Mouse (Mus musculus) limb, embryonic 15.5 days (tissue): ENCODE measurements around the gene Noa1. TPM values are rescaled to one million over a fixed set of nuclear protein-coding genes. Genes with fewer than 3 reads are reported as not detected.

ENCODE experiments used
- ATAC-seq: fragments of 200-750 bp; cut with Nextera tagmentation; 2 replicates; pipeline ENCODE4 v1.8.0; 2017; ENCODE audit warnings: low read depth, moderate TSS enrichment; ENCODE audit not compliant: insufficient number of reproducible peaks, low FRiP score, low TSS enrichment
- H3K27ac ChIP-seq: fragments of 300-500 bp; sonication (generic); 2 replicates; pipeline ENCODE4 v1.5.1; 2015; ENCODE audit warnings: moderate library complexity, mild to moderate bottlenecking, inconsistent platforms
- H3K27me3 ChIP-seq: fragments of 300-500 bp; sonication (generic); 2 replicates; pipeline ENCODE4 v1.6.1; 2015; ENCODE audit warnings: inconsistent platforms
- H3K36me3 ChIP-seq: fragments of 300-500 bp; sonication (generic); 2 replicates; pipeline ENCODE4 v1.6.1; 2015; ENCODE audit warnings: inconsistent platforms
- H3K4me1 ChIP-seq: fragments of 300-500 bp; sonication (generic); 2 replicates; pipeline ENCODE4 v1.6.1; 2015; ENCODE audit warnings: inconsistent platforms
- H3K4me2 ChIP-seq: fragments of 300-500 bp; sonication (generic); 2 replicates; pipeline ENCODE4 v1.6.1; 2015; ENCODE audit warnings: mild to moderate bottlenecking, inconsistent platforms
- H3K4me3 ChIP-seq: fragments of 300-500 bp; sonication (generic); 2 replicates; pipeline ENCODE4 v1.5.1; 2015; ENCODE audit warnings: mild to moderate bottlenecking, inconsistent platforms
- H3K9ac ChIP-seq: fragments of 300-500 bp; sonication (generic); 2 replicates; pipeline ENCODE4 v1.6.1; 2015; ENCODE audit warnings: inconsistent platforms
- H3K9me3 ChIP-seq: fragments of 300-500 bp; sonication (generic); 2 replicates; pipeline ENCODE4 v1.6.1; 2016; ENCODE audit warnings: inconsistent platforms
- WGBS: fragments of 180-500 bp; shearing (Covaris S2); methylation state at CpG from one replicate; pipeline ENCODE4 v1.1.7; 2015; 5-methylcytosine and 5-hydroxymethylcytosine counted together
- microRNA-seq: library from miRNA; unstranded; fragments of <30 nt; microRNA quantifications from one replicate; pipeline ENCODE4, GENCODE M21; 2016
- polyA plus RNA-seq: library from polyadenylated mRNA; unstranded; fragments of >200 nt; fragmentation: Nextera tagmentation; extraction: Ambion mirVana; gene quantifications from 2 replicates; pipeline ENCODE4 v1.2.1, GENCODE M21; 2015

Gene Noa1
- polyA plus RNA-seq, 1 experiment from 2014 or later = 29.4 TPM

DNA sequence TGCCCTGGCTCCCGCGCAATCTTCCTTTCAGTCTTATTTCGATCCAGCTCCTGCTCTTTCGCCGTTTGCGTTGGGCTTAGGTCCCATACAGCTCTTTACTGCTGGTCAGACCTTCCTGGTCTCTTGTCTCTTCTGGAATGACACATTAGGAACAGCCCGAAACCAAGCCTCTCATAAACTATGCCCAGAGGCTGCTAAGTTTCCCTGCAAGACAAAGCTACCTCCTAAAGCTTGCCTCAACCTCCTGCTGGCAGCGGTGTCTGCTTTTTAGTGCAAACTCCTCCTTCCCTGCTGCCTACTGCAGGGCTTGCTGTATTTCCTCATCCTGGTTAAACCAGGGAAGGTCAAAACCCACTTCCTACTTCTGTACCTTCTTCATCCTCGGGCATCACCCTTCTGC is 59.8 kb downstream of the Noa1 start:
- H3K4me1 ChIP-seq = peaks cover 7% of the 10 kb centered on the region
- WGBS = 60% methylated on average over 9 of the region's 9 CpGs
- H3K27ac ChIP-seq = no peak overlapping the region
- no peaks in the 10 kb centered on the region for H3K36me3 ChIP-seq
- ATAC-seq = no peak
- no peaks in the 10 kb centered on the region for H3K27me3 ChIP-seq
- H3K9me3 ChIP-seq = no peaks in the 10 kb centered on the region
- H3K4me2 ChIP-seq = no peak overlapping the region
- no peak overlapping the region for H3K9ac ChIP-seq
- no peak overlapping the region for H3K4me3 ChIP-seq

DNA sequence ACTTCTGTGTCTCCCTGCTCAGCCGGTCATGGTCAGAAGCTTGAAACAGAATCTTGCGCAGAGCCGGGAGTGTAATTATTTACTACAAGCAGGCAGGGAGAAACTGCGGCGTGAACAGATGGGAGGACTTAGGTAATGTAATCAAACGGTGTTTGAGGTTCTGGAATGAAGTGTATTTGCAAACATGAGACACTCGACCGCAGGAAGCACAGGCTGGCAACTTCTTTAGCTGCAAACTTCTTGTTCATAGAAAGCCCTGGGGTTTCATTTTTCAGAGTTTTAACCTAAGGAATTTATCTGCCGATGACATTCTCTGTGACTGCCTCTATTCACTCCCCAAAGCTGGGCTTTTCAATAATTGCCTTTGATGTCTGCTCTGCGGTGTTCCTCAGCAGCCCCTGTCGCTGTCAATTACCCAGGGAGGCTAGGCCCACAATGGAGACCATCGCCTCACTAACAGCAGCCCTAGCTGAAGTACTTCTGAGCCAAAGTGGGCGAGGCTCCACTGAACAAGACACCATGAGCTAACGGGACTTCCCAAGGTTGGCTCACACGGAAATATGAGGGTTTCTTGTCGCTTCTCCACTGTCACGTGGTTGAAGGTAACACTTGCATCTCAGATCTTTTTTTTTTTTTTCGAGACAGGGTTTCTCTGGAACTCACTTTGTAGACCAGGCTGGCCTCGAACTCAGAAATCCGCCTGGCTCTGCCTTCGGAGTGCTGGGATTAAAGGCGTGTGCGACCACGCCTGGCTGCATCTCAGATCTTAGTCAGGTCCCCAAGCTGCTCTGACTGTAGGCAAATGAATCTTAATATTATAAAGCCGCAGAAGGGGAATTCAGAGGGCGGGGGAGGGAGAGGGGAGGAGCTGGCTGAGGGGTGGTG is 63.9 kb downstream of the Noa1 start:
- no peak overlapping the region for H3K9ac ChIP-seq
- 0 out of 2 replicates have a peak overlapping the region, but pooled peaks have one; percentile 27 for H3K27ac ChIP-seq
- 24% methylated on average over 26 of the region's 26 CpGs for WGBS
- ATAC-seq = no peak
- H3K4me2 ChIP-seq = peak overlapping the region; percentile 45
- H3K36me3 ChIP-seq = no peaks in the 10 kb centered on the region
- H3K9me3 ChIP-seq = no peaks in the 10 kb centered on the region
- H3K27me3 ChIP-seq = no peaks in the 10 kb centered on the region
- H3K4me3 ChIP-seq = peak overlapping the region; percentile 26
- peaks cover 7% of the 10 kb centered on the region for H3K4me1 ChIP-seq

DNA sequence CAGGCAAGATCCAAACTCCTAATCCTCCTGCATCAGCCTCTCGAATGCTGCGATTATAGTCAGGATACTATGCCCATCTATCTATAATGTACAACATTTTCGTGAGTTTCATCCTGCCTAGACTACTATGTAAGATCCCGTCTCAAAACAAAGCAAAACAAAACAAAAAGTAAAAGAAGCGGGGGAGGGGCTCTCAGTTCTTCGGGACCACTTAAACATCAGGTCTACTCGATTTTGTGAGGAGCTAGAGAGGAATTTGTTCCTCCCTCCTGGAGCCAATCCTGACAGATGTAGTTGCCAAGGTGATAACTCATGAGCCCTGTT is 64.5 kb downstream of the Noa1 start:
- 43% methylated on average over 7 of the region's 7 CpGs for WGBS
- H3K27me3 ChIP-seq = no peaks in the 10 kb centered on the region
- no peak for ATAC-seq
- no peak overlapping the region for H3K27ac ChIP-seq
- H3K4me2 ChIP-seq = peak overlapping the region; percentile 45
- H3K4me3 ChIP-seq = peak overlapping the region; percentile 26
- H3K9ac ChIP-seq = no peak overlapping the region
- H3K36me3 ChIP-seq = no peaks in the 10 kb centered on the region
- no peaks in the 10 kb centered on the region for H3K9me3 ChIP-seq
- H3K4me1 ChIP-seq = peaks cover 7% of the 10 kb centered on the region

DNA sequence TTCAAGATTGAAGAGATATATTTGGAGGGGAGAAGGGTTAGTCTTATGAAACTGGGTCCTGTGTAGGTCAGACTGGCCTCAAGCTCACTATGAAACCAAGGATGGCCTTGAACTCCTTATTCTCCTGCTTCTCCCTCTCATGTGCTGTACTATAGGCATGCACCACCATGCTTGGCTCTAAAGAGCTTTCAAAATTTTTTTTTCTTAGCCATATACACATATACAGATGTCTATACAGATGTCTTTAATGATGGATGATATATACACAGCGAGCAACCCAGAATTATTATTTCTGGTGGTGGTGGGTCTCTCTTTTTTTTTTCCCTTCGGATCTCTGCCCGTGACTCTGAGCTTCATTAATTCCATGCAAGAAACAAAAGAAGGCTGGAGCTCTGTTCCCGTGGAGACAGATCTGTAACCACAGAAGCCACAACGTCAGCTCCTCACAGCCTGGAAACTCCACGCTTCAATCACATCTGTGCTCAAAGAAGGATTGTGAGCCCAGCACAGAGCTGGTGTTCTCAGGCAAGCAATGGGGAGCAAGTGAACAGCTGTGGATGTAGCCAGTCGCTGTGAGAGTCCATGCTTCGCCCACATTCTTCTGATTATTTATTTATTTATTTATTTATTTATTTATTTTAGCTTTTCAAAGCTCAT is 65.4 kb downstream of the Noa1 start:
- H3K4me2 ChIP-seq = no peak overlapping the region
- WGBS = 49% methylated on average over 8 of the region's 8 CpGs
- no peak overlapping the region for H3K4me3 ChIP-seq
- no peak for ATAC-seq
- H3K27me3 ChIP-seq = no peaks in the 10 kb centered on the region
- H3K9ac ChIP-seq = no peak overlapping the region
- H3K36me3 ChIP-seq = no peaks in the 10 kb centered on the region
- peaks cover 7% of the 10 kb centered on the region for H3K4me1 ChIP-seq
- no peak overlapping the region for H3K27ac ChIP-seq
- no peaks in the 10 kb centered on the region for H3K9me3 ChIP-seq

Small RNA genes within 50 kb of the gene (microRNA-seq; reads per million reads assigned to microRNA genes)
- gene Mir5098 = not detected

Other genes starting within 250 kb of the Noa1 start
- 5.5 and 6.0 TPM in 2 replicates for gene Hopx, start 195.0 kb downstream of the Noa1 start, polyA plus RNA-seq
- 6.2 and 6.7 TPM in 2 replicates for gene Spink2, start 98.6 kb downstream of the Noa1 start, polyA plus RNA-seq
- gene Rest, start 44.6 kb downstream of the Noa1 start, polyA plus RNA-seq = 32.3 and 37.6 TPM in 2 replicates
- 50.8 and 54.8 TPM in 2 replicates for gene Polr2b, start 63 bp upstream of the Noa1 start, polyA plus RNA-seq
- 138 and 151 TPM in 2 replicates for gene Igfbp7, start 98.0 kb upstream of the Noa1 start, polyA plus RNA-seq